Mouse (Mus musculus) myocyte (in vitro differentiated cells): Measurements from ENCODE around the gene Gm21983.

ENCODE experiments used
- CEBPB ChIP-seq: IDR thresholded peaks from 2 replicates; pipeline ENCODE4 v1.6.1; 2011; ENCODE audit warnings: mild to moderate bottlenecking, moderate library complexity; ENCODE audit not compliant: poor library complexity, insufficient read depth, severe bottlenecking
- E2F4 ChIP-seq: IDR thresholded peaks from one replicate; pipeline ENCODE4 v1.6.1; 2011; ENCODE audit warnings: mild to moderate bottlenecking, control low read depth, moderate library complexity; ENCODE audit not compliant: insufficient read depth
- MAX ChIP-seq: IDR thresholded peaks from one replicate; pipeline ENCODE4 v1.6.1; 2011; ENCODE audit warnings: low read depth, mild to moderate bottlenecking, control low read depth
- MYOD1 ChIP-seq, 3 experiments: IDR thresholded peaks; one replicate each; pipeline ENCODE4 v1.6.1; 2011; ENCODE audit warnings: control low read depth in 2 of 3, low read depth in 2 of 3, mild to moderate bottlenecking in 2 of 3, moderate library complexity in 1 of 3; ENCODE audit not compliant: insufficient read length in 2 of 3, control insufficient read depth in 1 of 3
- MYOG ChIP-seq, 3 experiments: IDR thresholded peaks; one replicate each; pipeline ENCODE4 v1.6.1; 2011; ENCODE audit warnings: control low read depth in 2 of 3, low read depth in 2 of 3, mild to moderate bottlenecking in 2 of 3; ENCODE audit not compliant: insufficient read length in 2 of 3, control insufficient read depth in 1 of 3, insufficient read depth in 1 of 3
- POLR2A ChIP-seq: IDR thresholded peaks from one replicate; pipeline ENCODE4 v1.6.1; 2011; ENCODE audit warnings: low read depth, mild to moderate bottlenecking, control low read depth, moderate library complexity; ENCODE audit not compliant: insufficient read length
- POLR2AphosphoS2 ChIP-seq: IDR thresholded peaks from one replicate; pipeline ENCODE4 v1.6.1; 2011; ENCODE audit warnings: low read depth, control low read depth; ENCODE audit not compliant: insufficient read length
- REST ChIP-seq: IDR thresholded peaks from one replicate; pipeline ENCODE4 v1.6.1; 2011; ENCODE audit warnings: mild to moderate bottlenecking, control low read depth, moderate library complexity; ENCODE audit not compliant: insufficient read depth, insufficient read length
- TCF12 ChIP-seq: IDR thresholded peaks from one replicate; pipeline ENCODE4 v1.6.1; 2011; ENCODE audit warnings: mild to moderate bottlenecking, control low read depth; ENCODE audit not compliant: poor library complexity, insufficient read depth, severe bottlenecking
- TCF3 ChIP-seq: IDR thresholded peaks from one replicate; pipeline ENCODE4 v1.6.1; 2011; ENCODE audit warnings: low read depth, control low read depth; ENCODE audit not compliant: insufficient read length
- USF1 ChIP-seq: IDR thresholded peaks from one replicate; pipeline ENCODE4 v1.6.1; 2011; ENCODE audit warnings: low read depth, mild to moderate bottlenecking, control low read depth, moderate library complexity

DNA sequence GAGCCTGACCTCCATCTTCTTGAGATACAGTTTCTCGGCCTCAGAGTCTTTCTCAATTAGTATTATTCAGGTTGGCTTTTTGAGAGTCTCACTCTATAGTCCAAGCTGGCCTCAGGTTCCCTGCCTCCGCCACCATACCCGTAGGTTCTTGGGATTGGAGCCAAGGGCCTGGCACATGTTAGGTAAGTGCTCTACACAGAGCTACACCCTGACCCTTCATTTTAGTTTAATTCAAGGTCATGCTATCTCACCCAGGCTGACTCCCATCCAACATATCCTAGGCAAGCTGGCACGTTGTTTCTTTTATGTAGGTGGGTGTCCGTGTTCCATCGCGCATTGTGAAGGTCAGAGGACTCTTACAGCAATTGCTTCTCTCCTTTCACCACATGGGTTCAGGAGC, 6.0 kb downstream of the Gm21983 start:
- TF ChIP-seq POLR2A (no peak), CEBPB (no peak), TCF12 (no peak), POLR2AphosphoS2 (no peak), MAX (no peak), E2F4 (no peak), REST (no peak), TCF3 (no peak), MYOD1 (IDR thresholded peaks at IDR 0.05; ENCODE audit: control insufficient read depth in 1 of 3, insufficient read length in 2 of 3, low read depth in 2 of 3) (no peak), MYOG (IDR thresholded peaks at IDR 0.05; ENCODE audit: control insufficient read depth in 1 of 3, insufficient read depth in 1 of 3, insufficient read length in 2 of 3, low read depth in 2 of 3) (no peak), USF1 (no peak)
